In the genomic region with DNA sequence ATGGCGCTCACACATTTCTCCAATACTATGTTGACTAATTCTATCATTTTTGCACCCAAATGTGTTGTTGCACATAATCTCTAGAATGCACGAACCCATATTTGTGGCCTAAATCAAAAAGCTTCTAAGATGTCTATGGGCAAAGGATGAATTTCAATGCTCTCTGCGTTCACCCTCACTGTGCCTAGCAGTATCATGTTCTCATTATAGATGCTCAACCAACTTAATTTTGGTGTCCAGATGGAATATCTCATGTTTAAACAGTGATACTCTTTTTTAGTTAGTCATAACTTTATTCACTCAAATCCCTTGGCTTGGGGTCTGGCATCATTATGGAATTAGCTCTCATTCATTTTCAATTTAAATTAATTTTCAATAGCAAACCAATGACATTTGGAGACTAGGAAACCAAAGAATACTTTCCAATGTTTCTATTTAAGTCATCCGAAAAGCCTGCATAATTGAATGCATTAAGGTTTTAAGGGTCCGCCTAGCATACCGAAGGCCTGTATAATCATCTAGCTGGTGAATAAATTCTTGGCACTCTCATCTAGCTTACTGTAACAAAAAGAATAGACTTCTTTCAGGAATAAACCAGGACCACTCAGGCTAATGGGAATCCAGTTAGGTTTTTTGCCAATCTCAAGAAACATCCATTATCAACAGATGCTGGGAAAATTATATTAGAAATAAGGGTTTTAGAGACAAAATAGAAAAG, we compare ENCODE assay signal across 20 mouse cellular contexts.
DNase-seq lines count a peak whose midpoint lies in the region; ATAC-seq and TF ChIP-seq lines count a peak whose summit lies in the region.
"Had no signal": no experiment of that assay in that cellular context is flagged by ENCODE, and none has a peak within 500 bp of the region (broad histone marks: within the 10 kb centered on the region; RNA-seq: fewer than 3 reads in every experiment).

No protein-coding gene starts in this region.

- H3K27ac ChIP-seq in forebrain, embryonic 14.5 days (ENCODE audit: low read depth, low read length) = no peak overlapping the region
- no peak overlapping the region for H3K27ac ChIP-seq in forebrain, embryonic 12.5 days
- no peak overlapping the region for H3K27ac ChIP-seq in forebrain, postnatal 0 days (ENCODE audit: low read depth, low read length)
- H3K27ac ChIP-seq: embryonic facial prominence, embryonic 15.5 days; heart, adult 2 months; hindbrain, embryonic 10.5 days; hindbrain, embryonic 14.5 days; intestine, embryonic 15.5 days had no signal

- H3K9me3 ChIP-seq in forebrain, embryonic 14.5 days (replicated peaks; ENCODE audit: control insufficient read depth, low read length) = no peaks in the 10 kb centered on the region
- H3K9me3 ChIP-seq in forebrain, embryonic 12.5 days = no peaks in the 10 kb centered on the region
- H3K9me3 ChIP-seq in forebrain, postnatal 0 days (ENCODE audit: low read length) = no peaks in the 10 kb centered on the region
- H3K9me3 ChIP-seq: embryonic facial prominence, embryonic 15.5 days; heart, embryonic 12.5 days; hindbrain, embryonic 10.5 days; intestine, embryonic 15.5 days had no signal

- H3K9ac ChIP-seq in forebrain, embryonic 14.5 days (ENCODE audit: low read length) = no peak overlapping the region
- H3K9ac ChIP-seq in forebrain, embryonic 12.5 days = no peak overlapping the region
- no peak overlapping the region for H3K9ac ChIP-seq in forebrain, postnatal 0 days
- H3K9ac ChIP-seq: embryonic facial prominence, embryonic 15.5 days; heart, embryonic 12.5 days; hindbrain, embryonic 14.5 days; intestine, embryonic 15.5 days had no signal

- no peak overlapping the region for H3K4me2 ChIP-seq in forebrain, embryonic 14.5 days (ENCODE audit: low read length)
- no peak overlapping the region for H3K4me2 ChIP-seq in forebrain, embryonic 12.5 days
- no peak overlapping the region for H3K4me2 ChIP-seq in forebrain, postnatal 0 days (ENCODE audit: low read depth)
- H3K4me2 ChIP-seq: embryonic facial prominence, embryonic 15.5 days; heart, embryonic 12.5 days; hindbrain, embryonic 14.5 days; intestine, embryonic 15.5 days had no signal

- no peaks in the 10 kb centered on the region for H3K27me3 ChIP-seq in forebrain, embryonic 14.5 days (replicated peaks; ENCODE audit: control insufficient read depth, insufficient read depth, low read length)
- H3K27me3 ChIP-seq in forebrain, embryonic 12.5 days = no peaks in the 10 kb centered on the region
- no peaks in the 10 kb centered on the region for H3K27me3 ChIP-seq in forebrain, postnatal 0 days (ENCODE audit: insufficient read depth, low read length)
- H3K27me3 ChIP-seq: CH12.LX; embryonic facial prominence, embryonic 15.5 days; heart, embryonic 12.5 days; intestine, embryonic 15.5 days had no signal

- H3K36me3 ChIP-seq in forebrain, embryonic 14.5 days (ENCODE audit: control insufficient read depth, insufficient read depth, low read length) = no peaks in the 10 kb centered on the region
- H3K36me3 ChIP-seq in forebrain, embryonic 12.5 days (replicated peaks) = no peaks in the 10 kb centered on the region
- no peaks in the 10 kb centered on the region for H3K36me3 ChIP-seq in forebrain, postnatal 0 days (ENCODE audit: insufficient read depth)
- H3K36me3 ChIP-seq: embryonic facial prominence, embryonic 15.5 days; heart, embryonic 12.5 days; hindbrain, embryonic 10.5 days; intestine, embryonic 15.5 days had no signal

- WGBS in forebrain, embryonic 14.5 days = 41% methylated on average over 6 of the region's 6 CpGs
- 72% methylated on average over 6 of the region's 6 CpGs for WGBS in forebrain, embryonic 12.5 days
- 40% methylated on average over 6 of the region's 6 CpGs for WGBS in forebrain, postnatal 0 days

- peak; percentile 84 for DNase-seq in forebrain, embryonic 14.5 days (ENCODE audit: low spot score)
- peak; percentile 62 for DNase-seq in Muller cell, postnatal 12 days (ENCODE audit: inconsistent ontology term)
- peak; percentile 39 for DNase-seq in brain, embryonic 18.5 days (ENCODE audit: low read depth, low spot score)
- peak; percentile 45 for DNase-seq in forebrain, postnatal 0 days
- no peak for DNase-seq in cerebellum, postnatal 25 days
- DNase-seq: adrenal gland, adult 2 months; adrenal gland, postnatal 25 days; cerebellum, adult 11 months; cerebellum, adult 8-10 months; cerebellum, postnatal 14 days; gastrocnemius, postnatal 14 days; heart, adult 2 months; kidney, adult 18-20 months had no signal

- H3K4me3 ChIP-seq in forebrain, embryonic 14.5 days (ENCODE audit: low read depth, low read length) = no peak overlapping the region
- H3K4me3 ChIP-seq in forebrain, embryonic 12.5 days (replicated peaks) = no peak overlapping the region
- H3K4me3 ChIP-seq in forebrain, postnatal 0 days (ENCODE audit: low read depth, low read length) = no peak overlapping the region
- H3K4me3 ChIP-seq: embryonic facial prominence, embryonic 15.5 days; heart, adult 2 months; heart, embryonic 12.5 days; hindbrain, embryonic 10.5 days; intestine, embryonic 15.5 days had no signal

- no peak for TF ChIP-seq CTCF in forebrain, postnatal 0 days (IDR thresholded peaks at IDR 0.05; ENCODE audit: low read depth)

- no peaks in the 10 kb centered on the region for H3K4me1 ChIP-seq in forebrain, embryonic 14.5 days (ENCODE audit: control insufficient read depth, insufficient read depth, low read length)
- no peaks in the 10 kb centered on the region for H3K4me1 ChIP-seq in forebrain, embryonic 12.5 days
- H3K4me1 ChIP-seq in forebrain, postnatal 0 days (ENCODE audit: insufficient read depth) = no peaks in the 10 kb centered on the region
- H3K4me1 ChIP-seq: embryonic facial prominence, embryonic 15.5 days; heart, embryonic 12.5 days; hindbrain, embryonic 10.5 days; intestine, embryonic 15.5 days had no signal

- peak; percentile 96 for ATAC-seq in forebrain, embryonic 14.5 days
- ATAC-seq in forebrain, embryonic 12.5 days (ENCODE audit: low FRiP score) = no peak; the same call in 1 of the 2 replicates
- ATAC-seq in forebrain, postnatal 0 days = peak; percentile 55; the same call in 1 of the 2 replicates
- ATAC-seq: intestine, embryonic 15.5 days had no signal

Comparison
In these comparisons a context has a peak if more than half of its experiments do, and no peak if none do; other contexts are left out.
1. DNase-seq: peak in forebrain, embryonic 14.5 days (single experiment), Muller cell, postnatal 12 days (single experiment), brain, embryonic 18.5 days (single experiment) and forebrain, postnatal 0 days (single experiment); none in cerebellum, postnatal 25 days (0 of 2).